Mouse (Mus musculus) forebrain, embryonic 16.5 days (tissue): ENCODE measurements around the gene Cacnb3. TPM values are rescaled to one million over a fixed set of nuclear protein-coding genes. Genes with fewer than 3 reads are reported as not detected.
A peak's percentile ranks its signal among the peaks of the same experiment; 100 is the strongest.

ENCODE experiments used
- ATAC-seq: fragments of 200-750 bp; cut with Nextera tagmentation; 2 replicates; pipeline ENCODE4 v1.8.0; 2017; ENCODE audit warnings: mild to moderate bottlenecking, moderate library complexity
- H3K27ac ChIP-seq: fragments of 300-500 bp; sonication (generic); 2 replicates; pipeline ENCODE4 v1.5.1; 2014; ENCODE audit warnings: low read length, control low read depth
- H3K27me3 ChIP-seq: fragments of 300-500 bp; sonication (generic); replicated peaks from 2 replicates; pipeline ENCODE4 v1.6.1; 2014; ENCODE audit warnings: low read length; ENCODE audit not compliant: control insufficient read depth, insufficient read depth
- H3K36me3 ChIP-seq: fragments of 300-500 bp; sonication (generic); 2 replicates; pipeline ENCODE4 v1.6.1; 2014; ENCODE audit not compliant: control insufficient read depth, insufficient read depth
- H3K4me1 ChIP-seq: fragments of 300-500 bp; sonication (generic); replicated peaks from 2 replicates; pipeline ENCODE4 v1.6.1; 2014; ENCODE audit warnings: low read length; ENCODE audit not compliant: control insufficient read depth, insufficient read depth
- H3K4me2 ChIP-seq: fragments of 300-500 bp; sonication (generic); 2 replicates; pipeline ENCODE4 v1.6.1; 2014; ENCODE audit warnings: mild to moderate bottlenecking, low read length, control low read depth
- H3K4me3 ChIP-seq: fragments of 300-500 bp; sonication (generic); replicated peaks from 2 replicates; pipeline ENCODE4 v1.5.1; 2014; ENCODE audit warnings: mild to moderate bottlenecking, low read length, control low read depth
- H3K9ac ChIP-seq: fragments of 300-500 bp; sonication (generic); replicated peaks from 2 replicates; pipeline ENCODE4 v1.6.1; 2014; ENCODE audit warnings: low read depth, low read length, control low read depth
- H3K9me3 ChIP-seq: fragments of 300-500 bp; sonication (generic); 2 replicates; pipeline ENCODE4 v1.6.1; 2016; ENCODE audit warnings: low read length; ENCODE audit not compliant: control insufficient read depth
- WGBS: fragments of 180-500 bp; shearing (Covaris S2); extraction: QIAGEN DNeasy Blood & Tissue Kit; methylation state at CpG from one replicate; pipeline ENCODE4 v1.1.7; 2014; 5-methylcytosine and 5-hydroxymethylcytosine counted together
- polyA plus RNA-seq: library from polyadenylated mRNA; unstranded; fragments of >200 nt; fragmentation: Nextera tagmentation; extraction: Ambion mirVana; gene quantifications from 2 replicates; pipeline ENCODE4 v1.2.1, GENCODE M21; 2015

Cacnb3 gene
- polyA plus RNA-seq, 1 experiment from 2014 or later: 168 TPM

- Histone ChIP-seq H3K9ac (no peak overlapping the region), H3K4me1 (no peaks in the 10 kb centered on the region), H3K4me2 (no peak overlapping the region), H3K27me3 (no peaks in the 10 kb centered on the region), H3K36me3 (peaks cover 35% of the 10 kb centered on the region), H3K4me3 (no peak overlapping the region), H3K9me3 (no peaks in the 10 kb centered on the region), H3K27ac (no peak overlapping the region)
- no peak for ATAC-seq
- 93% methylated on average over 5 of the region's 5 CpGs for WGBS
These were observed 35.6 kb upstream of the Cacnb3 start for GRCm38 (mm10) chr15:98595049-98595448.

DNA sequence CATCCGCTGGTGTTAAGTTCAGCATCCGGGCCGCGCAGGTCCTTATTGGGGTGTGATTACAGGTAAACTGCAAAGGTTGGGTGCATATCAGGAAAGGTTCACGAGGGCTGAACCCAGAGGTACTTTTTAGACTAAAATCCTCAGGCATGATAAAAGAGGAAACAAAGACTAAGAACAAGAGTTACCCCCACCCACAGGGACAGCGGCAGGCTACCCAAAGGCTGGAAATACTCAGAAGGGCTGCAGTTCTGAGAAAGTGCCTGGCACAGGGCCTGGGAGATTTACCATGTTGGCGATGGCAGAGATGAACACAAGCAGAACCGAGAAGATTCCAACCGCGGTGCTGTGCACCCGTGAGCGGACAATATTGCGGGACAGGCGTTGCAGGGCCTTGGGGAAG is 34.0 kb upstream of the Cacnb3 start:
- H3K27me3 ChIP-seq: no peaks in the 10 kb centered on the region
- H3K4me1 ChIP-seq: no peaks in the 10 kb centered on the region
- H3K4me2 ChIP-seq: no peak overlapping the region
- H3K27ac ChIP-seq: no peak overlapping the region
- no peaks in the 10 kb centered on the region for H3K9me3 ChIP-seq
- no peak overlapping the region for H3K4me3 ChIP-seq
- peaks cover 33% of the 10 kb centered on the region for H3K36me3 ChIP-seq
- ATAC-seq: no peak
- H3K9ac ChIP-seq: no peak overlapping the region
- 94% methylated on average over 14 of the region's 14 CpGs for WGBS

- no peak overlapping the region for H3K27ac ChIP-seq
- no peak overlapping the region for H3K4me3 ChIP-seq
- H3K9ac ChIP-seq: no peak overlapping the region
- peaks cover 18% of the 10 kb centered on the region for H3K4me1 ChIP-seq
- H3K27me3 ChIP-seq: no peaks in the 10 kb centered on the region
- H3K9me3 ChIP-seq: no peaks in the 10 kb centered on the region
- H3K4me2 ChIP-seq: no peak overlapping the region
- WGBS: 82% methylated on average over 12 of the region's 12 CpGs
- peaks cover 17% of the 10 kb centered on the region for H3K36me3 ChIP-seq
- ATAC-seq: no peak
These were observed 30.5 kb upstream of the Cacnb3 start for GRCm38 (mm10) chr15:98600036-98600709.

- no peak overlapping the region for H3K4me2 ChIP-seq
- peak overlapping the region; percentile 25; the same call in 1 of the 2 replicates for H3K9ac ChIP-seq
- H3K36me3 ChIP-seq: peaks cover 6% of the 10 kb centered on the region
- no peak overlapping the region for H3K27ac ChIP-seq
- H3K9me3 ChIP-seq: no peaks in the 10 kb centered on the region
- H3K4me1 ChIP-seq: peaks cover 19% of the 10 kb centered on the region
- H3K27me3 ChIP-seq: no peaks in the 10 kb centered on the region
- ATAC-seq: no peak
- WGBS: 79% methylated on average over 7 of the region's 7 CpGs
- H3K4me3 ChIP-seq: no peak overlapping the region
These were observed 28.8 kb upstream of the Cacnb3 start for GRCm38 (mm10) chr15:98601832-98602190.

DNA sequence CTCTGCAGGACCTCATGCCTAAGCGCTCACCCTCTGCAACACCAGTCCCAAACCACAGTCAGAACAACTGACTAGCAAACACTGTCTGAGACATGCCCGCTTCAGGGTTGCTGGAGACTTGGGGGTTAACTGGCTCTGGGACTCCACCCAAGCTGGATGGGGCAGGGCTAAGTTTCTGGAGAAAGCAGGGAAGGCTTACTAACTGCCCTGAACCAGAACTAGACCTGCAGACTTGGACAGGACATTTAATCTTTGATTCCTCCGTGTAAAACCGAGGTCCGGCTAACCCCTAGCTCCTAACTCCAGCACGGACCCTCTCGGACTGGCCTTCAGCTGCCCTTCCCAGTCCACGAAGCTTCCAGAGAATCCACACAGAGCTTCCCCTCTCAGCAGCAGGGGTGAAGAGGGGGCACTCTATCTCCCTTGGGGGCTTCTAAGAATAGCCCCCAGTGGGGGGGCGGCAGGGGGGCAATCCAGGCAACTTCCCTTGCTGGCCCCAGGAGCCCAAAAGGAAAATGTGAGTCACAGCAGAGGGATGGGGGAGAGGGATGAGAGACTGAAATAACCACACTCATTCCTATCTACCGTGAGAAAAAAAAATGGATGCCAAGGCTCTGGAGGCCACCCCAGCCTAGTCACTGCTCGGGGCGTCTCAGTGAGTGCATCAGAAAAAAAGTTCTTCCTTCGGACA is 28.3 kb upstream of the Cacnb3 start:
- 68% methylated on average over 13 of the region's 13 CpGs for WGBS

GRCm38 (mm10) chr15:98602921-98603458 is 27.6 kb upstream of the Cacnb3 start:
- H3K9ac ChIP-seq: no peak overlapping the region

More for the DNA sequence above, 28.3 kb upstream of the Cacnb3 start:
- Histone ChIP-seq H3K4me3 (no peak overlapping the region), H3K27ac (no peak overlapping the region), H3K27me3 (no peaks in the 10 kb centered on the region), H3K9me3 (no peaks in the 10 kb centered on the region), H3K36me3 (peaks cover 6% of the 10 kb centered on the region), H3K9ac (peak overlapping the region; percentile 25; the same call in 1 of the 2 replicates), H3K4me2 (no peak overlapping the region), H3K4me1 (peaks cover 24% of the 10 kb centered on the region)
- ATAC-seq: no peak

GRCm38 (mm10) chr15:98604041-98604575 is 26.5 kb upstream of the Cacnb3 start:
- H3K4me2 ChIP-seq: no peak overlapping the region
- peaks cover 6% of the 10 kb centered on the region; the same call in 1 of the 2 replicates for H3K36me3 ChIP-seq
- no peak for ATAC-seq
- 91% methylated on average over 24 of the region's 24 CpGs for WGBS
- no peak overlapping the region for H3K4me3 ChIP-seq
- no peak overlapping the region for H3K9ac ChIP-seq
- H3K27ac ChIP-seq: no peak overlapping the region
- H3K9me3 ChIP-seq: no peaks in the 10 kb centered on the region
- no peaks in the 10 kb centered on the region for H3K27me3 ChIP-seq
- peaks cover 38% of the 10 kb centered on the region for H3K4me1 ChIP-seq

More at GRCm38 (mm10) chr15:98602921-98603458, 27.6 kb upstream of the Cacnb3 start:
- Histone ChIP-seq H3K4me1 (peaks cover 30% of the 10 kb centered on the region), H3K4me2 (no peak overlapping the region), H3K9me3 (no peaks in the 10 kb centered on the region), H3K27me3 (no peaks in the 10 kb centered on the region), H3K36me3 (peaks cover 6% of the 10 kb centered on the region), H3K4me3 (no peak overlapping the region), H3K27ac (no peak overlapping the region)
- no peak for ATAC-seq
- 65% methylated on average over 4 of the region's 4 CpGs for WGBS

GRCm38 (mm10) chr15:98606051-98606536 is 24.5 kb upstream of the Cacnb3 start:
- H3K4me3 ChIP-seq: no peak overlapping the region
- H3K27me3 ChIP-seq: no peaks in the 10 kb centered on the region
- H3K27ac ChIP-seq: no peak overlapping the region
- H3K4me2 ChIP-seq: no peak overlapping the region
- WGBS: 91% methylated on average over 12 of the region's 12 CpGs
- no peak for ATAC-seq
- H3K36me3 ChIP-seq: peaks cover 6% of the 10 kb centered on the region; the same call in 1 of the 2 replicates
- no peak overlapping the region for H3K9ac ChIP-seq
- no peaks in the 10 kb centered on the region for H3K9me3 ChIP-seq
- H3K4me1 ChIP-seq: peaks cover 38% of the 10 kb centered on the region

GRCm38 (mm10) chr15:98606739-98607138 is 23.9 kb upstream of the Cacnb3 start:
- Histone ChIP-seq H3K4me2 (no peak overlapping the region), H3K4me1 (peaks cover 37% of the 10 kb centered on the region), H3K36me3 (peaks cover 6% of the 10 kb centered on the region; the same call in 1 of the 2 replicates), H3K4me3 (no peak overlapping the region), H3K9me3 (no peaks in the 10 kb centered on the region), H3K9ac (no peak overlapping the region), H3K27ac (no peak overlapping the region), H3K27me3 (no peaks in the 10 kb centered on the region)
- WGBS: 68% methylated on average over 9 of the region's 9 CpGs
- no peak for ATAC-seq
